Mouse (Mus musculus) 3T3-L1 (cell line): ENCODE measurements around the gene Asic1.
A peak's percentile ranks its signal among the peaks of the same experiment; 100 is the strongest.

Experiments
- DNase-seq: peaks from one replicate; pipeline ENCODE4 v3.0.0-alpha.2; 2015; ENCODE audit warnings: low read depth, low spot score

The Asic1 gene

DNA sequence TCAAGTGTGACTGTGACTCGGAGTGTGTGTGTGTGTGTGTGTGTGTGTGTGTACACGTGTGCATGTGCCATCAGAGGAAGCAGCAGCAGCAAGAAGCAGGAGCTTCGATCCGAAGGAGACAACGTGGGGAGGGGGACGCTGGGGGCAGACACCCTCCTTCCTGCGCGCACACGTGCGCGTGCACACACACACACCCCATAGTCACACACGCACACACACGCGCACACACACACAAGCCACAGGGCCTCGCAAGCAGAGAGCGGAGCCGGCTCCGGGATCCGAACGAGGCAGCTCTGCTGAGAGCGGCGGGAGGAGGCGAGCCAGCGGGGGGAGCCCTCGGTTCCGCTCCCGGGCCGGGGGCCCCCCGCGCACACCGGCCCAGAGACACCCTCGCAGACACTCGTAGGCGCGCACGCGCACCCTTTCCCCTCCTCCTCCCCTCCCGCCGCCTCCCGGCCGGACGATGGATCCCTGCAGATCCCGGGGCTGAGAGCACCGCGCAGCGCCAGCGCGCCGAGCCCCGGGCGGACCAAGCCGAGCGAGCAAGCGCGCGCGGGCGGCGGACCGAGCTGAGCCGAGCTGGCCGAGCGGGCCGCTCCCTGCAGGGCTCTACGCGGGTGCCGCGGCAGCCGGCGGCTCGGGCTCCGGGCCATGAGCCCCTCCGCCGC lies at the start of gene Asic1:
Asic1 (plus strand) TSS at position 215 of the 668 bp plus-strand sequence.
- DNase-seq = peak; percentile 36

DNA sequence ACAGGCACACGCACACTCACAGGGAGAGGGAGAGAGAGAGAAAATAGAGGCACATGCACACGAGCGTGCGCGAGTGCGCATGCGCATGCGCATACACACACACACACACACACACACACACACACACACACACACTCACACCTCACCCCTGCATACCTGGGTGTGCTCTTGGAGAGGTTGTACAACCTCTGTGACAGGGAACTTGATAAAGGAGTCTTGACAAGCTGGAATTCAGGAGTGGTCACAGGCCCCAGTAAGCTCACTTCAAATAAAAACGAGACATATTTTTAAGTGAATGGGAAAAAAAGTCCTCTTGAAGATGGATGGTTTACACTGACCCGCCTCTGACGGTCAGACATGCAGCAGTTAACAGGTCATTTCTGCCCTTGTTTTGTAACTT lies 48.1 kb upstream of the Asic1 start:
- no peak for DNase-seq

- peak; percentile 72 for DNase-seq
These were observed 38.5 kb upstream of the Asic1 start for GRCm38 (mm10) chr15:99631618-99632017.

DNA sequence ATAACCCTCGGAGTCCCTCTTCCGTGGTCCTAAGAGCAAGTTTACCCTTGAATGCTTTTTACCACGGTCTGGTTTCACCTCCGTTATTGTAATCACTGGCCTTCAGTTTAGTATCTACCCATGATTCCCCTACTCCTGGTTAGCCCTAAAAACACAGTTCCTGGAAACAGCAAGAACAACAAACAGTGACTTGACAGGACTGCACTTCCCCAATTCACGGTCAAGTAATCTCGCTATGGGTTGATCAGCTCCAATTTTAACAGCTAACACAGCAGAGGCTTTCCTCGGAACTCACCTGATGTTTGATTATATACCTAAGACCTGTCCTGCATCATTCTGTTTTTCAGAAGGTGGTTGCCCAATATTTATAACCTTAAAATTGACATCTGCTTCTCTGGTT lies 35.5 kb upstream of the Asic1 start:
- DNase-seq = no peak

- DNase-seq = no peak
These were observed 32.6 kb upstream of the Asic1 start for GRCm38 (mm10) chr15:99637405-99638123.

- no peak for DNase-seq
These were observed 32.1 kb upstream of the Asic1 start for GRCm38 (mm10) chr15:99638124-99638485.

DNA sequence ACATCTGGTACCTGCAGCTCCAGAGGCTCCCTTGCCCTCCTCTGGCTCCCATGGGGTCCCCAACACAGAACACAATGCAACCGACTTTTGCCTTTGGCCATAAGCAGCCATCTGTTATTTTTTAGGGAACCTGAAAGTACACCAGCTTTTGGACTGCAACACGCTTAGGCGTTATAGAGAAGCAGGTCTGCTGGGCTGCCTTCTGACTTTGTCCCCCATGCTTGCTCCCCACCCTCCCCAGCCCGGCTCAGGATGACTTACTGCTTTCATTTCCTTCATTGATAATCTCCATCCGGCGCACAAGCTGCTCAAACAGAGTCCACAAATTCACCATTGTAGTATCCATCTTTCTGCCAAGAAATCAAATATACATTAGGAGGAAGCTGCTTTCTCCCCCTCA lies 27.5 kb upstream of the Asic1 start:
- no peak for DNase-seq

- peak; percentile 46 for DNase-seq
These were observed 26.3 kb upstream of the Asic1 start for GRCm38 (mm10) chr15:99643832-99644231.

DNA sequence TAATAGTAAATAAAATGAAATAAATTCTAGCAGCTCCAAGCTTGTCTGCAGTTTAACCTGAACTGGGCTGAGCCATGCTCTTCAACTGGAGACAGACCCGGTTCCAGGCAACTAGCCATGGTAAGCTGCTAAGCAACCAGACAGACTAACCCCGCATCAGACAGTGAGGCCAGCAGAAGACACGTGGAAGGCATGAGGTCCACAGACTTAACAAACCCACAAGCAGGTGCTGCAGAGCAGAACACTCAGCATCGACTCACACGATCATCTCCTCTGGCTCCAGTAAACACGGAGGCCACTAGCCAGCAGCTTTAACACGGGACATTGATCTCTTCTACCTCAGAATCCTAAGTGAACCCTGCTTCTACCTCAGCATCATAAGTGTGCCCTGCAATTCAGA lies 25.4 kb upstream of the Asic1 start:
- DNase-seq = peak; percentile 78

DNA sequence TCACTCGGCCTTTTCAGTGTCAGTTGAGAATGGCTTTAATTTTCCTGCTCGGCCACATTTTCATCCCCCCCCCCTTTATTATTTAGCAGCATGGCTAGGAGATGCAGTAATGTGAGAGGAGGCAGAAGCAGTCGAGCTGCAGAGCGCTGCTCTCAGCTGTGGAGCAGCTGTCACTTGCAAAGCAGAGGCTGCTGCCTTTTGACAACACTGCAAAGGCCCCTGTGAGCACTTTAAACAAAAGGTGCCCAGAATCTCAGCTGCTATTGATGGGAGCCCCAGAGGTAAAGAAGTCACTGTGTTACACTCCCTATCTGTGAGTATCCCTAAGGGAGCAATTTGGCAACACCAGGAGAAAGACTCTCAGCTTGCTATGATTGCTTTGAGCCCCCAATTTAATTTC lies 21.8 kb upstream of the Asic1 start:
- no peak for DNase-seq

GRCm38 (mm10) chr15:99649067-99649761 lies 21.0 kb upstream of the Asic1 start:
- DNase-seq = peak; percentile 29

DNA sequence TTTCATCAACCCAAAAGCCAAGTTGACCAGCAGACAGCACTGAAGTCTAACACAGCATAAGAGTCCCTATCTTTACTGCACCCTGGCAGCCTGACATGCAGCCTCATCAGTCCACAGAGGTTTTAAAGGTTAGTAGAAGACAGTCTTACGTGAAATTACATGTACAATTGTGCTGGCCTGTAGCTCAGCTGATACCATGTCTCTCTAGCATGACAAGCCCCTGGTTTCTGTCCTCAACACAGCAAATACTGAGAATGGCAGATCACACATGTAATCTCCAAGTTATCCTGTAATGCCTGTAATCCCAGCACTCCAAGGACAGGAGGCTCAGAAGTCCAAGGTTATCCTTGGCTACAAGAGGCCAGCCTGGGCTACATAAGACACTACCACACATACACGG lies 19.9 kb upstream of the Asic1 start:
- DNase-seq = no peak

- DNase-seq = peak; percentile 99
These were observed 18.9 kb upstream of the Asic1 start, which contains the start of gene Racgap1 for GRCm38 (mm10) chr15:99651163-99651872. Gene Racgap1, minus strand, starts transcription at chr15:99651656.

GRCm38 (mm10) chr15:99651984-99652872 lies 17.9 kb upstream of the Asic1 start:
- no peak for DNase-seq

- DNase-seq = no peak
These were observed 16.9 kb upstream of the Asic1 start for GRCm38 (mm10) chr15:99653291-99653690.

- no peak for DNase-seq
These were observed 16.3 kb upstream of the Asic1 start for GRCm38 (mm10) chr15:99653876-99654275.

- DNase-seq = no peak
These were observed 14.2 kb upstream of the Asic1 start for GRCm38 (mm10) chr15:99655956-99656355.

GRCm38 (mm10) chr15:99658437-99658836 lies 11.7 kb upstream of the Asic1 start:
- no peak for DNase-seq

- DNase-seq = no peak
These were observed 8.9 kb upstream of the Asic1 start for GRCm38 (mm10) chr15:99661121-99661830.

DNA sequence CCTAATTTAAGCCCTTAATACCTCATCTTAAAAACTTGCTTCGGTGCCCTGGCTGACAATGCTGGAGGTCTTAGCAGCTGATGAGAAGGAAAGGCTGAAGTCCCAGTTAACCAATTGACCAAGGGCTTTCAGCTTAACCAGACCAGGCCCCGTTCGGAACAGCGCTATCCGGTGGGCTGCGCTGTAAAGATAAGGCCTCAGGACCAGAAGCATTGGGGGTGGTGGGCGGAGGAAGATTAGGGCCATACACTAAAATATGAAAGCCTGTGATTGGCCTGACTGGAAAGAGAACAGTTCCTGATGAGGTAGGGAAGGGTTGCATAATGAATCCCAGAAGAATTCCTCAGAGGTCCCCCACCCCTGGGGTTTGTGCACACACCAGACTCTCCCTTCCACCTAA lies 7.8 kb upstream of the Asic1 start:
- no peak for DNase-seq
